Comparison of ENCODE assay signal across 9 mouse cellular contexts in the genomic region with DNA sequence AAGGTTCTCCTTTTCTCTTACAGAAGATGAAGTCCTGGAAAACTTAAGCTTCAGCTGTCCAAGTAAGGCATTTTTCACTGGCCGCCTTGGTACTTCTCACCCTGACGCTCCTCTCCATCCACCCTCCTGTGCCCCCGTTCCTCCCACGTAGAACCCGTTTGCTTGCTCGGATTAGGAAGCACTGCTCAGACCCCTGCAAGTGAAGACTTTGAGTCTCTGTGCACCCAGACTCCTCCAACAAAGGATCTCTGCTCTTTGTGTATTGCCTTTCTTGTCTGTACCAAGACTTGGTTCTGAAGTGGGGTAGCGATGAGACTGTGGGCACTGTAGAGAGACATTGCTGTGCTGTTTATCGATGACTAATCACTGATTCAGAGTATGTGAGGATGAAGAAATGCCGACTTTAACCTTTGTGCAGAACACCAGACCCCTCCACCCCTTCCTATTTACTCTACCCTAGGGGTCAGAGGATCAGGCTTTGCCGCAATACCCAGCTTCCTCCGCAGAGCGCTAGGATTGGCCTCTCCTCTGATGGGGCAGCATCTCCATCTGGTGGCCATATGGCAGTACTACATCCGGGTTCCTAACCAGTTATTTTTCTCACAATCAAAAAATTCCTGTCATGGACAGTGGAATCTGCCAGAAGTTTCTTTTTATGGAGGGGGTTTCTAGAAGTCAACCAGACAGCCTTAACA. TPM values are rescaled to one million over a fixed set of nuclear protein-coding genes. Genes with fewer than 3 reads are reported as not detected.
A peak's percentile ranks its signal among the peaks of the same experiment; 100 is the strongest.
DNase-seq lines count a peak whose midpoint lies in the region; ATAC-seq and TF ChIP-seq lines count a peak whose summit lies in the region.
"Had no signal": no experiment of that assay in that cellular context is flagged by ENCODE, and none has a peak within 500 bp of the region (broad histone marks: within the 10 kb centered on the region; RNA-seq: fewer than 3 reads in every experiment).

No protein-coding gene starts in this region.

- TF ChIP-seq EP300 in ES-Bruce4 (IDR thresholded peaks at IDR 0.05; ENCODE audit: insufficient read depth, low read depth, low read length) = no peak

- H3K27ac ChIP-seq in ES-Bruce4 (ENCODE audit: insufficient read depth, low read length) = no peak overlapping the region
- H3K27ac ChIP-seq in forebrain, embryonic 11.5 days (ENCODE audit: low read depth, low read length) = no peak overlapping the region
- peak overlapping the region; percentile 62 for H3K27ac ChIP-seq in liver, embryonic 15.5 days (replicated peaks)
- no peak overlapping the region for H3K27ac ChIP-seq in neural tube, embryonic 14.5 days (ENCODE audit: low read depth, low read length)
- H3K27ac ChIP-seq: embryonic facial prominence, embryonic 15.5 days had no signal

- TF ChIP-seq POLR2A in ES-Bruce4 (IDR thresholded peaks at IDR 0.05; ENCODE audit: insufficient read depth, low read length) = no peak

- no peak overlapping the region; the same call in 1 of the 2 replicates for H3K4me3 ChIP-seq in ES-Bruce4 (ENCODE audit: low read depth, low read length)
- no peak overlapping the region for H3K4me3 ChIP-seq in forebrain, embryonic 11.5 days (ENCODE audit: low read depth, low read length)
- H3K4me3 ChIP-seq in liver, embryonic 15.5 days (replicated peaks) = peak overlapping the region; percentile 55
- no peak overlapping the region for H3K4me3 ChIP-seq in neural tube, embryonic 14.5 days (ENCODE audit: low read depth, low read length)
- H3K4me3 ChIP-seq: embryonic facial prominence, embryonic 15.5 days had no signal

- H3K4me2 ChIP-seq in forebrain, embryonic 11.5 days (ENCODE audit: low read depth, low read length, severe bottlenecking) = no peak overlapping the region
- no peak overlapping the region for H3K4me2 ChIP-seq in liver, embryonic 15.5 days
- H3K4me2 ChIP-seq in neural tube, embryonic 14.5 days (ENCODE audit: low read depth, low read length) = no peak overlapping the region
- H3K4me2 ChIP-seq: embryonic facial prominence, embryonic 15.5 days had no signal

- intact Hi-C loops in heart, postnatal 14 days (cut with DNase I) = loop anchor here (2.0 to 5.0 kb wide), 3 partner anchors 72 to 200 kb away; no protein-coding TSS in a partner anchor

- no peak overlapping the region for H3K9ac ChIP-seq in ES-Bruce4 (ENCODE audit: low read depth, poor library complexity, severe bottlenecking)
- H3K9ac ChIP-seq in forebrain, embryonic 11.5 days (ENCODE audit: low read length) = no peak overlapping the region
- H3K9ac ChIP-seq in liver, embryonic 15.5 days = 0 out of 2 replicates have a peak overlapping the region, but pooled peaks have one; percentile 27
- no peak overlapping the region for H3K9ac ChIP-seq in neural tube, embryonic 14.5 days (replicated peaks; ENCODE audit: low read depth, low read length)
- H3K9ac ChIP-seq: embryonic facial prominence, embryonic 15.5 days had no signal

- ATAC-seq in forebrain, embryonic 11.5 days (replicated peaks; ENCODE audit: low FRiP score) = peak; percentile 86
- ATAC-seq in liver, embryonic 15.5 days (ENCODE audit: insufficient read depth) = peak; percentile 86
- ATAC-seq in neural tube, embryonic 14.5 days (ENCODE audit: low read depth) = peak; percentile 86

- no peaks in the 10 kb centered on the region for H3K27me3 ChIP-seq in ES-Bruce4 (ENCODE audit: control insufficient read depth, insufficient read depth, low read length, poor library complexity, severe bottlenecking)
- no peaks in the 10 kb centered on the region for H3K27me3 ChIP-seq in forebrain, embryonic 11.5 days (ENCODE audit: control insufficient read depth, insufficient read depth, low read length)
- no peaks in the 10 kb centered on the region for H3K27me3 ChIP-seq in liver, embryonic 15.5 days
- H3K27me3 ChIP-seq in neural tube, embryonic 14.5 days (ENCODE audit: control insufficient read depth, insufficient read depth, low read length) = no peaks in the 10 kb centered on the region

- peak; percentile 32 for DNase-seq in c-Kit-positive CD71-negative TER-119-negative erythroid progenitor cells, embryonic 14.5 days (ENCODE audit: low read depth)
- DNase-seq in forebrain, embryonic 11.5 days (ENCODE audit: low spot score) = peak; percentile 84
- peak; percentile 60 to 71 for DNase-seq in heart, postnatal 14 days
- DNase-seq in large intestine, adult 2 months (ENCODE audit: low read depth, low spot score) = peak; percentile 28
- peak; percentile 62 for DNase-seq in testis, postnatal 14 days (ENCODE audit: low spot score)

- WGBS in forebrain, embryonic 11.5 days = 40% methylated on average over 13 of the region's 13 CpGs
- WGBS in large intestine, adult 2 months = 49% methylated on average over 13 of the region's 13 CpGs
- WGBS in liver, embryonic 15.5 days (ENCODE audit: insufficient replicate concordance) = 40% methylated on average over 13 of the region's 13 CpGs
- WGBS in neural tube, embryonic 14.5 days = 54% methylated on average over 13 of the region's 13 CpGs

- no peaks in the 10 kb centered on the region for H3K9me3 ChIP-seq in ES-Bruce4 (replicated peaks; ENCODE audit: control insufficient read depth, insufficient read depth, low read length, poor library complexity, severe bottlenecking)
- no peaks in the 10 kb centered on the region for H3K9me3 ChIP-seq in forebrain, embryonic 11.5 days (ENCODE audit: control insufficient read depth, low read length)
- H3K9me3 ChIP-seq in liver, embryonic 15.5 days (replicated peaks) = no peaks in the 10 kb centered on the region
- no peaks in the 10 kb centered on the region for H3K9me3 ChIP-seq in neural tube, embryonic 14.5 days (ENCODE audit: control insufficient read depth, low read length)
- H3K9me3 ChIP-seq: embryonic facial prominence, embryonic 15.5 days had no signal

- H3K4me1 ChIP-seq in ES-Bruce4 (ENCODE audit: control insufficient read depth, insufficient read depth, low read length) = no peaks in the 10 kb centered on the region
- no peaks in the 10 kb centered on the region for H3K4me1 ChIP-seq in forebrain, embryonic 11.5 days (replicated peaks; ENCODE audit: control insufficient read depth, insufficient read depth, low read length)
- 0 out of 2 replicates have a peak, but pooled peaks cover 3% of the 10 kb centered on the region for H3K4me1 ChIP-seq in liver, embryonic 15.5 days (replicated peaks)
- no peaks in the 10 kb centered on the region for H3K4me1 ChIP-seq in neural tube, embryonic 14.5 days (ENCODE audit: control insufficient read depth, insufficient read depth, low read length)
- H3K4me1 ChIP-seq: embryonic facial prominence, embryonic 15.5 days had no signal

- TF ChIP-seq CTCF in ES-Bruce4 (IDR thresholded peaks at IDR 0.05; ENCODE audit: low read depth, low read length) = peak; percentile 76

- no peaks in the 10 kb centered on the region for H3K36me3 ChIP-seq in ES-Bruce4 (ENCODE audit: control insufficient read depth, insufficient read depth, low read length, poor library complexity, severe bottlenecking)
- H3K36me3 ChIP-seq in forebrain, embryonic 11.5 days (ENCODE audit: control insufficient read depth, insufficient read depth, low read length) = no peaks in the 10 kb centered on the region
- H3K36me3 ChIP-seq in liver, embryonic 15.5 days (replicated peaks) = no peaks in the 10 kb centered on the region
- no peaks in the 10 kb centered on the region for H3K36me3 ChIP-seq in neural tube, embryonic 14.5 days (ENCODE audit: control insufficient read depth, insufficient read depth, low read length)
- H3K36me3 ChIP-seq: embryonic facial prominence, embryonic 15.5 days had no signal

RNA-seq across cellular contexts. Expression of a gene that starts 0.9 kb away (rescaled TPM):
- polyA plus RNA-seq in ES-Bruce4 (2011; ENCODE audit: insufficient read depth, insufficient read length, low read depth, missing spikeins) = 0.25 and 0.65 TPM in 2 replicates
- 0.09 TPM in 1 of 2 replicates, not detected in the other for polyA plus RNA-seq in forebrain, embryonic 11.5 days (2014; fragmentation: Nextera tagmentation; extraction: Ambion mirVana)
- total RNA-seq in heart, postnatal 14 days (2021) = under 1 TPM in 1 of 2 experiments, not detected in 1; 0.07 TPM
- 122 and 221 TPM in 2 replicates for polyA plus RNA-seq in large intestine, adult 2 months (2012; rRNA removed)
- polyA plus RNA-seq in liver, embryonic 15.5 days (2015; fragmentation: Nextera tagmentation; extraction: Ambion mirVana) = 113 and 131 TPM in 2 replicates
- 0.09 TPM in 2 replicates for polyA plus RNA-seq in neural tube, embryonic 14.5 days (2014; fragmentation: Nextera tagmentation; extraction: Ambion mirVana)

Comparison
In these comparisons a context has a peak if more than half of its experiments do, and no peak if none do; other contexts are left out.
1. DNase-seq: peak in every context shown above with its lines; median percentile 84 in forebrain, embryonic 11.5 days; 66 in heart, postnatal 14 days; 62 in testis, postnatal 14 days; 32 in c-Kit-positive CD71-negative TER-119-negative erythroid progenitor cells, embryonic 14.5 days; 28 in large intestine, adult 2 months.
2. RNA of a gene that starts 0.9 kb away (polyA plus RNA-seq): 122 to 221 TPM in large intestine, adult 2 months and 113 to 131 TPM in liver, embryonic 15.5 days; 0.25 to 0.65 TPM in ES-Bruce4, 0.09 TPM in neural tube, embryonic 14.5 days and 0.09 TPM in forebrain, embryonic 11.5 days; every median in the first group is over 10 times any median in the second.
3. Peak in every context shown above with its lines, with median percentiles within 50 percentile points of each other: ATAC-seq.